21 mouse cellular contexts compared by ENCODE assay signal in genomic region chr8:9780332-9780731, GRCm38 (mm10). TPM values are rescaled to one million over a fixed set of nuclear protein-coding genes. Genes with fewer than 3 reads are reported as not detected.
A peak's percentile ranks its signal among the peaks of the same experiment; 100 is the strongest.
DNase-seq lines count a peak whose midpoint lies in the region; ATAC-seq and TF ChIP-seq lines count a peak whose summit lies in the region.
"Had no signal": no experiment of that assay in that cellular context is flagged by ENCODE, and none has a peak within 500 bp of the region (broad histone marks: within the 10 kb centered on the region; RNA-seq: fewer than 3 reads in every experiment).

No protein-coding gene starts in this region.

- TF ChIP-seq CTCF in forebrain, postnatal 0 days (IDR thresholded peaks at IDR 0.05; ENCODE audit: low read depth), result no peak
- TF ChIP-seq CTCF in hindbrain, postnatal 0 days (IDR thresholded peaks at IDR 0.05; ENCODE audit: low read depth), result no peak

- H3K4me1 ChIP-seq in forebrain, embryonic 13.5 days, result no peaks in the 10 kb centered on the region
- no peaks in the 10 kb centered on the region for H3K4me1 ChIP-seq in forebrain, postnatal 0 days (ENCODE audit: insufficient read depth)
- no peaks in the 10 kb centered on the region for H3K4me1 ChIP-seq in hindbrain, postnatal 0 days (ENCODE audit: insufficient read depth, low read length)
- H3K4me1 ChIP-seq in hindbrain, embryonic 10.5 days (replicated peaks), result no peaks in the 10 kb centered on the region
- H3K4me1 ChIP-seq: forebrain, embryonic 10.5 days; hindbrain, embryonic 15.5 days; intestine, embryonic 15.5 days had no signal

- no peak overlapping the region for H3K4me2 ChIP-seq in forebrain, embryonic 13.5 days
- no peak overlapping the region for H3K4me2 ChIP-seq in forebrain, postnatal 0 days (ENCODE audit: low read depth)
- no peak overlapping the region for H3K4me2 ChIP-seq in hindbrain, postnatal 0 days (ENCODE audit: low read depth, low read length)
- H3K4me2 ChIP-seq: heart, embryonic 11.5 days; hindbrain, embryonic 15.5 days; intestine, embryonic 15.5 days had no signal

- no peaks in the 10 kb centered on the region for H3K27me3 ChIP-seq in forebrain, embryonic 13.5 days
- H3K27me3 ChIP-seq in forebrain, postnatal 0 days (ENCODE audit: insufficient read depth, low read length), result no peaks in the 10 kb centered on the region
- no peaks in the 10 kb centered on the region for H3K27me3 ChIP-seq in hindbrain, postnatal 0 days (ENCODE audit: insufficient read depth, low read length)
- H3K27me3 ChIP-seq in hindbrain, embryonic 10.5 days (ENCODE audit: insufficient read depth, poor library complexity, severe bottlenecking), result no peaks in the 10 kb centered on the region
- H3K27me3 ChIP-seq: hindbrain, embryonic 15.5 days; intestine, embryonic 15.5 days had no signal

- no peak overlapping the region for H3K27ac ChIP-seq in forebrain, embryonic 13.5 days
- H3K27ac ChIP-seq in forebrain, postnatal 0 days (ENCODE audit: low read depth, low read length), result no peak overlapping the region
- no peak overlapping the region for H3K27ac ChIP-seq in hindbrain, postnatal 0 days
- H3K27ac ChIP-seq in hindbrain, embryonic 10.5 days, result no peak overlapping the region
- H3K27ac ChIP-seq: forebrain, embryonic 10.5 days; heart, adult 2 months; hindbrain, embryonic 15.5 days; intestine, embryonic 15.5 days had no signal

- no peaks in the 10 kb centered on the region for H3K36me3 ChIP-seq in forebrain, embryonic 13.5 days (ENCODE audit: poor library complexity, severe bottlenecking)
- H3K36me3 ChIP-seq in forebrain, postnatal 0 days (ENCODE audit: insufficient read depth), result no peaks in the 10 kb centered on the region
- no peaks in the 10 kb centered on the region for H3K36me3 ChIP-seq in hindbrain, postnatal 0 days (ENCODE audit: insufficient read depth, low read length)
- no peaks in the 10 kb centered on the region for H3K36me3 ChIP-seq in hindbrain, embryonic 10.5 days
- H3K36me3 ChIP-seq: forebrain, embryonic 10.5 days; hindbrain, embryonic 15.5 days; intestine, embryonic 15.5 days had no signal

- 0 out of 2 replicates have a peak, but pooled peaks have one; percentile 13 for ATAC-seq in forebrain, embryonic 13.5 days
- ATAC-seq in forebrain, postnatal 0 days, result no peak
- ATAC-seq in hindbrain, postnatal 0 days, result no peak
- ATAC-seq: activated CD4-positive, CD25-positive, alpha-beta regulatory T cell, adult 4 months; forebrain, embryonic 14.5 days; intestine, embryonic 15.5 days had no signal

- WGBS in forebrain, embryonic 13.5 days, result 75% methylated on average over 10 of the region's 10 CpGs
- 70% methylated on average over 10 of the region's 10 CpGs for WGBS in forebrain, postnatal 0 days
- WGBS in hindbrain, postnatal 0 days, result 67% methylated on average over 10 of the region's 10 CpGs
- WGBS in hindbrain, embryonic 10.5 days, result 86% methylated on average over 10 of the region's 10 CpGs

- no peak overlapping the region for H3K9ac ChIP-seq in forebrain, embryonic 13.5 days
- no peak overlapping the region for H3K9ac ChIP-seq in forebrain, postnatal 0 days
- no peak overlapping the region for H3K9ac ChIP-seq in hindbrain, postnatal 0 days (replicated peaks; ENCODE audit: low read length)
- H3K9ac ChIP-seq: hindbrain, embryonic 15.5 days; intestine, embryonic 15.5 days had no signal

- DNase-seq in forebrain, postnatal 0 days, result no peak
- peak; percentile 21 for DNase-seq in hindbrain, postnatal 0 days (ENCODE audit: low spot score)
- no peak for DNase-seq in hindbrain, embryonic 10.5 days (ENCODE audit: low spot score)
- DNase-seq in retina, postnatal 1 day, result peak; percentile 12
- no peak for DNase-seq in retina, embryonic 14.5 days (ENCODE audit: low spot score)
- DNase-seq: adrenal gland, adult 8-10 months; adrenal gland, postnatal 25 days; cerebellum, adult 18-20 months; cerebellum, adult 9-10 months; cerebellum, postnatal 14 days; gastrocnemius, postnatal 25 days; heart, adult 2 months had no signal

- H3K4me3 ChIP-seq in forebrain, embryonic 13.5 days, result no peak overlapping the region
- H3K4me3 ChIP-seq in forebrain, postnatal 0 days (ENCODE audit: low read depth, low read length), result no peak overlapping the region
- H3K4me3 ChIP-seq in hindbrain, postnatal 0 days (ENCODE audit: low read length), result no peak overlapping the region
- no peak overlapping the region for H3K4me3 ChIP-seq in hindbrain, embryonic 10.5 days
- H3K4me3 ChIP-seq: forebrain, embryonic 10.5 days; heart, adult 2 months; hindbrain, embryonic 15.5 days; intestine, embryonic 15.5 days had no signal

- no peaks in the 10 kb centered on the region for H3K9me3 ChIP-seq in forebrain, embryonic 13.5 days (replicated peaks)
- no peaks in the 10 kb centered on the region for H3K9me3 ChIP-seq in forebrain, postnatal 0 days (ENCODE audit: low read length)
- no peaks in the 10 kb centered on the region for H3K9me3 ChIP-seq in hindbrain, postnatal 0 days (ENCODE audit: low read length)
- no peaks in the 10 kb centered on the region for H3K9me3 ChIP-seq in hindbrain, embryonic 10.5 days
- H3K9me3 ChIP-seq: forebrain, embryonic 10.5 days; hindbrain, embryonic 15.5 days; intestine, embryonic 15.5 days had no signal

RNA-seq across cellular contexts. Expression of gene Fam155a, which starts 9.4 kb away (rescaled TPM):
- 10.3 and 10.4 TPM in 2 replicates for polyA plus RNA-seq in forebrain, embryonic 13.5 days (2015; fragmentation: Nextera tagmentation; extraction: Ambion mirVana)
- total RNA-seq in forebrain, postnatal 0 days (2014; rRNA removed), result 82.0 and 105 TPM in 2 replicates
- 16.7 and 29.0 TPM in 2 replicates for polyA plus RNA-seq in forebrain, postnatal 0 days (2015; fragmentation: Nextera tagmentation; extraction: Ambion mirVana)
- 110 and 117 TPM in 2 replicates for total RNA-seq in hindbrain, postnatal 0 days (2014; rRNA removed)
- 34.0 and 39.0 TPM in 2 replicates for polyA plus RNA-seq in hindbrain, postnatal 0 days (2015; fragmentation: Nextera tagmentation; extraction: Ambion mirVana)
- 1.1 and 2.8 TPM in 2 replicates for polyA plus RNA-seq in hindbrain, embryonic 10.5 days (2016; fragmentation: Nextera tagmentation; extraction: Ambion mirVana)
- total RNA-seq: heart, adult 2 months; heart, postnatal 25 days; hematopoietic stem cell, adult 5-6 weeks had no signal

Comparison
In these comparisons a context has a peak if more than half of its experiments do, and no peak if none do; other contexts are left out.
1. DNase-seq: peak in hindbrain, postnatal 0 days (single experiment) and retina, postnatal 1 day (single experiment); none in forebrain, postnatal 0 days (single experiment), hindbrain, embryonic 10.5 days (single experiment) and retina, embryonic 14.5 days (single experiment).